Mouse (Mus musculus) intestine, postnatal 0 days (tissue): Measurements from ENCODE around the gene Syndig1. TPM values are rescaled to one million over a fixed set of nuclear protein-coding genes. Genes with fewer than 3 reads are reported as not detected.

Experiments used
- ATAC-seq: fragments of 200-750 bp; cut with Nextera tagmentation; 2 replicates; pipeline ENCODE4 v1.8.0; 2017; ENCODE audit warnings: mild to moderate bottlenecking, moderate TSS enrichment, moderate library complexity
- H3K27ac ChIP-seq: fragments of 300-500 bp; sonication (generic); 2 replicates; pipeline ENCODE4 v1.5.1; 2014; ENCODE audit warnings: mild to moderate bottlenecking, low read depth, low read length, moderate library complexity
- H3K27me3 ChIP-seq: fragments of 300-500 bp; sonication (generic); replicated peaks from 2 replicates; pipeline ENCODE4 v1.6.1; 2014; ENCODE audit warnings: low read length, mixed read lengths; ENCODE audit not compliant: control insufficient read depth, insufficient read depth
- H3K36me3 ChIP-seq: fragments of 300-500 bp; sonication (generic); 2 replicates; pipeline ENCODE4 v1.6.1; 2014; ENCODE audit warnings: mild to moderate bottlenecking, moderate library complexity; ENCODE audit not compliant: control insufficient read depth, insufficient read depth
- H3K4me1 ChIP-seq: fragments of 300-500 bp; sonication (generic); replicated peaks from 2 replicates; pipeline ENCODE4 v1.6.1; 2014; ENCODE audit warnings: antibody characterized with exemption, low read length, mixed read lengths; ENCODE audit not compliant: control insufficient read depth, insufficient read depth
- H3K4me2 ChIP-seq: fragments of 300-500 bp; sonication (generic); replicated peaks from 2 replicates; pipeline ENCODE4 v1.6.1; 2014; ENCODE audit warnings: low read depth, mild to moderate bottlenecking, moderate library complexity
- H3K4me3 ChIP-seq: fragments of 300-500 bp; sonication (generic); 2 replicates; pipeline ENCODE4 v1.5.1; 2014; ENCODE audit warnings: low read depth, low read length
- H3K9ac ChIP-seq: fragments of 300-500 bp; sonication (generic); 2 replicates; pipeline ENCODE4 v1.6.1; 2014; ENCODE audit warnings: mild to moderate bottlenecking, low read depth, low read length
- H3K9me3 ChIP-seq: fragments of 300-500 bp; sonication (generic); 2 replicates; pipeline ENCODE4 v1.6.1; 2016; ENCODE audit warnings: mixed run types; ENCODE audit not compliant: control insufficient read depth
- CTCF ChIP-seq: sonication (generic); IDR thresholded peaks from 2 replicates; pipeline ENCODE4 v1.5.1; 2016; ENCODE audit warnings: low read depth, mild to moderate bottlenecking, control low read depth, antibody characterized with exemption, moderate library complexity
- WGBS: fragments of 180-500 bp; shearing (Covaris S2); extraction: QIAGEN DNeasy Blood & Tissue Kit; methylation state at CpG from one replicate; pipeline ENCODE4 v1.1.7; 2014; 5-methylcytosine and 5-hydroxymethylcytosine counted together
- polyA plus RNA-seq: library from polyadenylated mRNA; unstranded; fragments of >200 nt; fragmentation: Nextera tagmentation; extraction: Ambion mirVana; gene quantifications from 2 replicates; pipeline ENCODE4 v1.2.1, GENCODE M21; 2015

Gene Syndig1
- polyA plus RNA-seq, 1 experiment from 2014 or later = 12.0 TPM

DNA sequence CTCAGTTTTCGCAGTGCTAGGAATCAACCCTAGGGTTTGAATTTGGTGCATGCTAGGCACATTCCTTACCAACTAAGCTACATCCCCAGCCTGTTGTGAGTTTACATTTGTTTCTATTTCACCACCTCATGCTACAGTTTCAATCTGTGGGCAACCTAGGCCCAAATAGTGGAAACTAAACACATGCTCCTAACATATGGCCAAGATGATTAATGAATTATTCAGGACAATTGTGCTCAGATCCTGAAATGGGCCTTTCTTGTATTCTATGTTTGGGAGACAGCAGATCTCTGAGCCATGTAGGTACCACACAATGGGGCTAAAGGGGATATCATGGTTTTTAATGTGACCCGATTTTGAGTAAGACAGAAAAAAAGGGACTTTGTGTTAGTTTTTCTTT is 96.9 kb downstream of the Syndig1 start:
- Histone ChIP-seq H3K9me3 (no peaks in the 10 kb centered on the region), H3K27me3 (no peaks in the 10 kb centered on the region), H3K27ac (no peak overlapping the region), H3K4me3 (no peak overlapping the region), H3K36me3 (no peaks in the 10 kb centered on the region), H3K9ac (no peak overlapping the region), H3K4me1 (no peaks in the 10 kb centered on the region), H3K4me2 (no peak overlapping the region)
- no peak for ATAC-seq
- TF ChIP-seq CTCF = no peak
- WGBS = 92% methylated on average over 2 of the region's 2 CpGs

DNA sequence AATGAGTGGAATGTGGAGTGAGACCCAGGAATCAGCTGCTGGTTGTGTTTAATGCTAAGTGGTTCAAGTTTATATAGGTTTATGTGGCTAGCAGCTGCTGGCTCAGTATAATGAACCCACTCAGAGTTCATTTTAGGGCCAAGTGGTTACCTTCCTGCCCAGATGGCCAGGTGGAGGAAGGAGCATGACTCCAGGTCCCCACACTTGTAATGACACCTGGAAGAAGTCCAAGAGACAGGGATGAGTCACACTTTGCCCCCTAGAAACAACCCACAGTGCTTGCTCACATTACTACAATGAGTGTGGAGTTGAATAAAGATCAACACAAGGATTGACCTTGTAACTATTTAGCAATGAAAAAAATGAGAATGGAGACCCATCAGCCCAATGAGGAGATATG is 98.0 kb downstream of the Syndig1 start:
- H3K4me3 ChIP-seq = no peak overlapping the region
- no peaks in the 10 kb centered on the region for H3K9me3 ChIP-seq
- H3K27ac ChIP-seq = no peak overlapping the region
- H3K36me3 ChIP-seq = no peaks in the 10 kb centered on the region
- no peak for ATAC-seq
- no peaks in the 10 kb centered on the region for H3K27me3 ChIP-seq
- no peak overlapping the region for H3K9ac ChIP-seq
- H3K4me2 ChIP-seq = no peak overlapping the region
- no peaks in the 10 kb centered on the region for H3K4me1 ChIP-seq
- no peak for TF ChIP-seq CTCF

DNA sequence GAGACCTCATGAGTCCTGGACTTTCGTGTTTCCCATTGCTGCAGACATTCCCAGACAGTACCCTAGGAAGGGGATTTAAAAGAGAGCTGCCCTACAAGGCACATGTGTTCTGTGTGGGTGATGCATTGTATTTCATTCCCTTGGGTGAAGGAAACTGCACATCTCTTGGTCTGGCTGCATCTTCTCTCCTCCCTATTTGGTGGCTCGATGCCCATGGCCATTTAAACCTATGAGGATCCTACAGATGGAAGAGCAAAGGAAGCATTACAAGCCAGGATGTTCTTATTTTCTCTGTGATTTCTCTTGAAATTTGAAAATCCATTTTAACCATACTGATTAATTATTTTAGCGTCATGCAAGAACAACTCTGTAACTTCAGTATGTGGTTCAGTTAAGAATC is 98.5 kb downstream of the Syndig1 start:
- H3K27me3 ChIP-seq = no peaks in the 10 kb centered on the region
- H3K4me1 ChIP-seq = no peaks in the 10 kb centered on the region
- no peaks in the 10 kb centered on the region for H3K9me3 ChIP-seq
- no peak overlapping the region for H3K27ac ChIP-seq
- 86% methylated on average over 3 of the region's 3 CpGs for WGBS
- H3K4me3 ChIP-seq = no peak overlapping the region
- no peak overlapping the region for H3K4me2 ChIP-seq
- no peaks in the 10 kb centered on the region for H3K36me3 ChIP-seq
- ATAC-seq = no peak
- H3K9ac ChIP-seq = no peak overlapping the region
- TF ChIP-seq CTCF = no peak

DNA sequence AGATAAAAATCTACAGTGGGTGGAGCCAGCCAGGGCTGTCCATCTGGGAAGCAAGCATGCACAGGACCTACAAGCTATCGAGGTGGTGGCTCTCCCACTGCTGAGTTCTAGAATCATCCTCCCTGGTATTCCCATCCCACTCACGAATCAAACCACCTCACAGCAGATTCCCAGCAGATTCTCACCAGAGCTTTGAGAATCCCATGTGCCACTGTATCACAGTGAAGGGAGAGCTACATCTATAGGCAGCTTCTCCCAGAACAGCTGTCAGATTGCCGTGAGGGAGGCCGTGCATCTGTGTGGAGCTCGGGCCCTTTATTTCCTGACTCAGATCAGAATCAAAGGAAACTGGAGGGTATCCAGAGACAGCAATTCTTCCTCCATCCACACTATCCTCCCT is 101.0 kb downstream of the Syndig1 start:
- no peak for ATAC-seq
- WGBS = 69% methylated on average over 5 of the region's 5 CpGs
- no peaks in the 10 kb centered on the region for H3K36me3 ChIP-seq
- no peaks in the 10 kb centered on the region for H3K4me1 ChIP-seq
- H3K27me3 ChIP-seq = no peaks in the 10 kb centered on the region
- H3K9me3 ChIP-seq = no peaks in the 10 kb centered on the region
- H3K4me2 ChIP-seq = no peak overlapping the region
- TF ChIP-seq CTCF = no peak
- H3K9ac ChIP-seq = no peak overlapping the region
- no peak overlapping the region for H3K4me3 ChIP-seq
- no peak overlapping the region for H3K27ac ChIP-seq

DNA sequence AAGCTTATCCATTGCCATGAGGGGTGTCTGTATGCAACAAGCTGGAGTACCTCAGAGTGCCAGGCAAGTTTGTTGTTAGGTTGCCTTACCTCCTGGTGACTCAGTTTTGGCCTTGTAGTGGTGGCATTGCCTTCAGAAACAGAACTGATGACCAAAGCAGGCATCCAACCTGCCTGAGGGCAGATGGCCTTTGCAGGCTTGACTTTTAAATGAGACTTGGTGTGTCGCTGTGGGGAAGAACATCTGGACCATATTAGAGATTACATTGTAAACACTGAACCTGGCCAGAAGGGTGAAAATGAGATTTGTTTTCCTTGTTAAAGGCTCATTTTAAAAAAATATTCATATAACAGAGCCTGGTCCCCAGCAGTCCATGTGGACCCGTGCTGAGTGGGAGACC is 102.1 kb downstream of the Syndig1 start:
- no peak for TF ChIP-seq CTCF
- H3K4me3 ChIP-seq = no peak overlapping the region
- H3K27ac ChIP-seq = no peak overlapping the region
- no peaks in the 10 kb centered on the region for H3K9me3 ChIP-seq
- 69% methylated on average over 2 of the region's 2 CpGs for WGBS
- ATAC-seq = no peak
- H3K27me3 ChIP-seq = no peaks in the 10 kb centered on the region
- H3K4me2 ChIP-seq = no peak overlapping the region
- no peaks in the 10 kb centered on the region for H3K36me3 ChIP-seq
- no peak overlapping the region for H3K9ac ChIP-seq
- no peaks in the 10 kb centered on the region for H3K4me1 ChIP-seq

DNA sequence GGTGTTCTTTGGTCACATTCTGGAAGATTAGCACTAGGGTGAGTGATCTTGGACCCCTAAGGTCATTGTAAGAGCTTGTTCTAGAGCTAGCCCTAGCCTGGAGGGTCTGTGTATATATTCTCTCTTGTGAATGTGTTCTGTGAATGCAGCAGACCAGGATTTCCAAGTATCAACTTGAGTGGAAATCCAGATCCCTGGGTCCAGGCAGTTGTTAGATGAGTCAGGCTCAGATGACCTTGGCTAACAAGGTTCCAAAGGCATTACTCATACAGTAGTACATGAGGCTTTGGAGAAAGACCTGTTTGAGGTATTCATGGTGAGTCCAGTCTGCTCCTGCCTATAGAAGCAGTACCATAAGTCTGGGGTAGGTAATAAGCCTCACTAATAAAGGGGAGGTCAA is 103.1 kb downstream of the Syndig1 start:
- Histone ChIP-seq H3K27ac (no peak overlapping the region), H3K9ac (no peak overlapping the region), H3K9me3 (no peaks in the 10 kb centered on the region), H3K4me3 (no peak overlapping the region), H3K36me3 (no peaks in the 10 kb centered on the region), H3K27me3 (no peaks in the 10 kb centered on the region), H3K4me1 (no peaks in the 10 kb centered on the region), H3K4me2 (no peak overlapping the region)
- no peak for ATAC-seq
- no peak for TF ChIP-seq CTCF

DNA sequence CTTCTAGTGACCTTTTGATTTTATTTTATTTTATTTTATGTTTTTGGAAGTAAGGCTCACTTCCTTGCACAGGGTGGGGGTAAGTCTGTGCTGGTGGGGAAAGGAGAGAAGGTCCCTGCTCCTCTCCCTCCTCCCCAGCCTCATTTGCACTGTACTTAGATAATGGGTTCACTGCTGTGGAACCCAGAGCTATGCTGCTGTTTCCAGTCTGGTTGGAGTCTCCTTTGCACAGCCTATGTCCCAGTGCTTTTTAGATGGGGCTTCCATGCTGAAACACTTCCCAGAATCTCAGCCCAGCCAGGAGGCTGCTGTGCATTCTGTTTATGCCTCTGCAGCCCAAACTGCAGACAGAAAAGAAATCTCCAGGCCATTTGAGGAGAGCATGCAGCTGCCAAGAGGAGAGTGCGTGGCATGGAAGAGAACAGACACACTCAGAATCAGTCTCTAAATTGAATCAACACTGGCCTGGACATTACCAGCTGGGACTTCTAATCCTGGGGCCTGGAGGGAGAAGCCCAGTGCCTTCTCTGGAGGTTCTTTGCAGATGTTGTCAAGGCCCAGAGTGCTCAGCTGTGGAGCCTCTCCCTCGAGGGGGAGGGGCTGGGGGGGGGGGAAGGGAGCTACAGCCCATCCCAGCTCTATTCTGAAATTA is 104.4 kb downstream of the Syndig1 start:
- Histone ChIP-seq H3K4me3 (no peak overlapping the region), H3K27me3 (no peaks in the 10 kb centered on the region), H3K4me1 (no peaks in the 10 kb centered on the region), H3K9me3 (no peaks in the 10 kb centered on the region), H3K27ac (no peak overlapping the region), H3K4me2 (no peak overlapping the region), H3K9ac (no peak overlapping the region), H3K36me3 (no peaks in the 10 kb centered on the region)
- TF ChIP-seq CTCF = no peak
- ATAC-seq = no peak
- 25% methylated on average over 2 of the region's 2 CpGs for WGBS
